Mouse (Mus musculus): ENCODE results near the gene Shroom3. TPM values are rescaled to one million over a fixed set of nuclear protein-coding genes. Genes with fewer than 3 reads are reported as not detected.

The Shroom3 gene
- polyA plus RNA-seq, 1 experiment from 2014 or later = 11.4 TPM

GRCm38 (mm10) chr5:92988769-92989356, 305.6 kb downstream of the Shroom3 start:
- no peak for DNase-seq (ENCODE audit: low spot score)
- H3K9me3 ChIP-seq = no peaks in the 10 kb centered on the region
- H3K36me3 ChIP-seq = no peaks in the 10 kb centered on the region
- peak overlapping the region; percentile 65 for H3K27ac ChIP-seq
- peaks cover 10% of the 10 kb centered on the region for H3K4me1 ChIP-seq
- H3K27me3 ChIP-seq (ENCODE audit: insufficient read depth, poor library complexity, severe bottlenecking) = no peaks in the 10 kb centered on the region
- H3K4me3 ChIP-seq = no peak overlapping the region
- WGBS = 38% methylated on average over 15 of the region's 15 CpGs

DNA sequence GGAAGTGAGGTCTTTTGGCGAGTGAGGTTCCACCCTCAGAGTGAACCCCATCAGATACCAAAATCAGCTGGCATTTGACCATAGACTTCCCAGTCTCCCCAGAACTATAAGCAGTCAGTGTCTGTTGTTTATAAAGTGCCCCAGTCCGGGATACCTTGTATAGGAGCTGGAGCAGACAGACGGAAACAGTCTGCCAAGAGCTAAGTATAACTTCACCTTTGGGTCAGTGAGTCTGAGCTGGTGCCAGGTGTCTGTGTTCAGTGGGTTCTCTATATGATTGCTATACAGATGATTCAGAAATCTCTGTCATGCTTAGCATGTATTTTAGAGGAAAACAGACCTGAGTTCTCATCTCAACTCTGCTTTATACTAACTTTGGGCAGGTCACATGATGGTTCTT, 308.9 kb downstream of the Shroom3 start:
- Histone ChIP-seq H3K9me3 (no peaks in the 10 kb centered on the region), H3K36me3 (no peaks in the 10 kb centered on the region), H3K27me3 (ENCODE audit: insufficient read depth, poor library complexity, severe bottlenecking) (no peaks in the 10 kb centered on the region), H3K4me1 (peaks cover 29% of the 10 kb centered on the region), H3K4me3 (no peak overlapping the region), H3K27ac (no peak overlapping the region)
- 80% methylated on average over 3 of the region's 3 CpGs for WGBS
- DNase-seq (ENCODE audit: low spot score) = no peak

- H3K4me1 ChIP-seq = peaks cover 41% of the 10 kb centered on the region
- H3K27ac ChIP-seq = 0 out of 2 replicates have a peak overlapping the region, but pooled peaks have one; percentile 59
- DNase-seq (ENCODE audit: low spot score) = no peak
- no peaks in the 10 kb centered on the region for H3K9me3 ChIP-seq
- no peaks in the 10 kb centered on the region for H3K27me3 ChIP-seq (ENCODE audit: insufficient read depth, poor library complexity, severe bottlenecking)
- no peak overlapping the region for H3K4me3 ChIP-seq
- no peaks in the 10 kb centered on the region for H3K36me3 ChIP-seq
- WGBS = 73% methylated on average over 6 of the region's 6 CpGs
These were observed 311.1 kb downstream of the Shroom3 start for GRCm38 (mm10) chr5:92994309-92994708.

- peak overlapping the region; percentile 59; the same call in 1 of the 2 replicates for H3K27ac ChIP-seq
- DNase-seq (ENCODE audit: low spot score) = no peak
- no peaks in the 10 kb centered on the region for H3K36me3 ChIP-seq
- H3K9me3 ChIP-seq = no peaks in the 10 kb centered on the region
- H3K4me1 ChIP-seq = peaks cover 42% of the 10 kb centered on the region
- no peak overlapping the region for H3K4me3 ChIP-seq
- WGBS = 81% methylated on average over 2 of the region's 2 CpGs
- no peaks in the 10 kb centered on the region for H3K27me3 ChIP-seq (ENCODE audit: insufficient read depth, poor library complexity, severe bottlenecking)
These were observed 311.6 kb downstream of the Shroom3 start for GRCm38 (mm10) chr5:92994861-92995260.

GRCm38 (mm10) chr5:92997428-92998120, 314.3 kb downstream of the Shroom3 start:
- H3K36me3 ChIP-seq = no peaks in the 10 kb centered on the region
- no peaks in the 10 kb centered on the region for H3K9me3 ChIP-seq
- H3K4me3 ChIP-seq = 0 out of 2 replicates have a peak overlapping the region, but pooled peaks have one; percentile 5
- peak overlapping the region; percentile 88 for H3K27ac ChIP-seq
- DNase-seq (ENCODE audit: low spot score) = peak; percentile 92
- no peaks in the 10 kb centered on the region for H3K27me3 ChIP-seq (ENCODE audit: insufficient read depth, poor library complexity, severe bottlenecking)
- 21% methylated on average over 5 of the region's 5 CpGs for WGBS
- peaks cover 56% of the 10 kb centered on the region for H3K4me1 ChIP-seq

- 52% methylated on average over 5 of the region's 5 CpGs for WGBS
- peaks cover 65% of the 10 kb centered on the region for H3K4me1 ChIP-seq
These were observed 315.3 kb downstream of the Shroom3 start for GRCm38 (mm10) chr5:92998494-92999016.

GRCm38 (mm10) chr5:93000060-93000459, 316.8 kb downstream of the Shroom3 start:
- Histone ChIP-seq H3K27ac (peak overlapping the region; percentile 73; the same call in 1 of the 2 replicates), H3K4me1 (peaks cover 64% of the 10 kb centered on the region), H3K9me3 (no peaks in the 10 kb centered on the region), H3K27me3 (ENCODE audit: insufficient read depth, poor library complexity, severe bottlenecking) (no peaks in the 10 kb centered on the region), H3K4me3 (no peak overlapping the region), H3K36me3 (no peaks in the 10 kb centered on the region)
- 58% methylated on average over 6 of the region's 6 CpGs for WGBS
- DNase-seq (ENCODE audit: low spot score) = peak; percentile 67

More at GRCm38 (mm10) chr5:92998494-92999016, 315.3 kb downstream of the Shroom3 start:
- no peaks in the 10 kb centered on the region for H3K9me3 ChIP-seq
- DNase-seq (ENCODE audit: low spot score) = no peak
- no peaks in the 10 kb centered on the region for H3K27me3 ChIP-seq (ENCODE audit: insufficient read depth, poor library complexity, severe bottlenecking)
- H3K4me3 ChIP-seq = no peak overlapping the region
- H3K27ac ChIP-seq = peak overlapping the region; percentile 88
- no peaks in the 10 kb centered on the region for H3K36me3 ChIP-seq

DNA sequence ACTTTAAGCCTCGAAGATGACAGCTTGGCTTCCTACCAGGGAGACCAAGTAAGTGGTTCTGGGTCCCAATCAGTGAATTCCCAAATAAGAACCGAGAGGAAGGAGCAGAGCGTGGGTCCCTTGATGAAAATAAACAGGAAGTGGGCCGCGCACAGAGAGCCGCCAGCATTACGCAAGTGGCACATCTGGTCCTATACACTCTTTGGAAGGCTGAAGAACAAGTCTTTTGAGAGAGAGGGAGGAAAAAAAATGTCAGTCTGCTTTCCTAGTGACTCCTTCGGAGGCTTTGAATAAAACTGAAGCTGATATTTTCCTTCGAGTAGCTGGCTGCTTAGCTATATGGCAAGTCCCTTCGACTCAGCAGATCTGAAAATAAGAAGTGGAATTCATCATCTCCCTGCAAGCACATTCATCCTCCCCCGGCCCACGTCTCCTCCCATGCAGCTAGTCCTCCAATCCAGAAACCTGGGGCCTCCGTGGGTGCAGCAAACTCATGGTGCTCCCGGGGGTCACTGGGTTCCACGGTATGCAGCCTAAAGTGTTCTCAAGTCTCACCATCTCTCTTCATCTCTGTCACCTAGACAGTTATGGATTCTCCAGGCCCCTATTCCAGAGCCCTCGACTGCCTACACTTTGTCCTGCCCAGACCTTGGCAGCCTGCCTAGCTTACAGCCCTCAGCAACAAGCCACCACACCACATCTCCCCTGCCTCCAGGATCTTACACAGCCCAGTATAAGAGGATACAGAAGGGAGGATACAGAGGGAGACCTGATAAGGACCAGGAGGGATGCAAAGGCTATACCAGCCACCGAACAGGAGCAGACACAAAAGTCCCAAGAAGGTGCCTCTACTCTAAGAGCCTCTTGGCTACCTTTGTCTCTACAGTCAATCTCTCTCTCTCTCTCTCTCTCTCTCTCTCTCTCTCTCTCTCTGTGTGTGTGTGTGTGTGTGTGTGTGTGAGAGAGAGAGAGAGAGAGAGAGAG, 317.8 kb downstream of the Shroom3 start:
- H3K4me3 ChIP-seq = no peak overlapping the region
- peaks cover 70% of the 10 kb centered on the region for H3K4me1 ChIP-seq
- peak overlapping the region; percentile 80 for H3K27ac ChIP-seq
- H3K27me3 ChIP-seq (ENCODE audit: insufficient read depth, poor library complexity, severe bottlenecking) = no peaks in the 10 kb centered on the region
- DNase-seq (ENCODE audit: low spot score) = no peak
- WGBS = 59% methylated on average over 17 of the region's 17 CpGs
- no peaks in the 10 kb centered on the region for H3K9me3 ChIP-seq
- no peaks in the 10 kb centered on the region for H3K36me3 ChIP-seq

GRCm38 (mm10) chr5:93002615-93003014, 319.4 kb downstream of the Shroom3 start:
- no peaks in the 10 kb centered on the region for H3K9me3 ChIP-seq
- WGBS = 95% methylated on average over 2 of the region's 2 CpGs
- H3K4me3 ChIP-seq = no peak overlapping the region
- peak overlapping the region; percentile 32; the same call in 1 of the 2 replicates for H3K27ac ChIP-seq
- no peak for DNase-seq (ENCODE audit: low spot score)
- no peaks in the 10 kb centered on the region for H3K27me3 ChIP-seq (ENCODE audit: insufficient read depth, poor library complexity, severe bottlenecking)
- H3K4me1 ChIP-seq = peaks cover 60% of the 10 kb centered on the region
- H3K36me3 ChIP-seq = no peaks in the 10 kb centered on the region

DNA sequence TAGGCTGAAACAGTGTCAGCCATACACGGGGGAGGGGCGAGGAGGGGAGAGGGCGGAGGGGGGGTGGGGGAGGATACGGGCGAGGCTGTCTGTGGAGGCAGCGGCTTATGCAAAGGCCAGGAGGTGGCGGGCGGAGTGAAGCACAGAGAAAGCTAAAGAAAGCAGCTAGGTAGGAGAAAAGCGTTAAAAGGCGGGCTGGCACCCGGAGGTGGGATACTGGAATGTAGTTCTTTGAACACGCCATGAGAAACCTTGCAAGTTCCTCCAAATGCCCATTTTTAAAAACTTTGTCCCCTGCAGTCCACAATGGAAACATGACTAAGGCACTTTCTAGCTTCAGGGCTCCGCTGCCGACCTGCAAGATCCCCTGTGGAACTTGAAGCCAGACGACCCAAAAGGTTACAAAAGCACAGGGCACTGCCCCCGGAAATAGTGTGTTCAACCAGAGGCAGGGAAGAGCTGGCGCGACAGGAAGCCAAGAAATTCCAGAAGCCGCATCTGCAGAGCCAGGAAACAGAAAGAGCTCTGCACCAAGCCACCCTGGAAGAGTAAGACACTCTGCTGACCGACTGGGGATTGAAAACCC, 322.1 kb downstream of the Shroom3 start:
- DNase-seq (ENCODE audit: low spot score) = peak; percentile 85
- H3K9me3 ChIP-seq = no peaks in the 10 kb centered on the region
- H3K27me3 ChIP-seq (ENCODE audit: insufficient read depth, poor library complexity, severe bottlenecking) = no peaks in the 10 kb centered on the region
- H3K4me1 ChIP-seq = peaks cover 42% of the 10 kb centered on the region
- H3K36me3 ChIP-seq = no peaks in the 10 kb centered on the region
- peak overlapping the region; percentile 51 for H3K4me3 ChIP-seq
- 6% methylated on average over 20 of the region's 20 CpGs for WGBS
- peak overlapping the region; percentile 88 for H3K27ac ChIP-seq

GRCm38 (mm10) chr5:93005815-93006341, 322.6 kb downstream of the Shroom3 start:
- peaks cover 38% of the 10 kb centered on the region for H3K4me1 ChIP-seq
- no peaks in the 10 kb centered on the region for H3K36me3 ChIP-seq
- peak; percentile 81 for DNase-seq (ENCODE audit: low spot score)
- H3K4me3 ChIP-seq = peak overlapping the region; percentile 51
- H3K27me3 ChIP-seq (ENCODE audit: insufficient read depth, poor library complexity, severe bottlenecking) = no peaks in the 10 kb centered on the region
- H3K27ac ChIP-seq = peak overlapping the region; percentile 88
- H3K9me3 ChIP-seq = no peaks in the 10 kb centered on the region
- 31% methylated on average over 14 of the region's 14 CpGs for WGBS

DNA sequence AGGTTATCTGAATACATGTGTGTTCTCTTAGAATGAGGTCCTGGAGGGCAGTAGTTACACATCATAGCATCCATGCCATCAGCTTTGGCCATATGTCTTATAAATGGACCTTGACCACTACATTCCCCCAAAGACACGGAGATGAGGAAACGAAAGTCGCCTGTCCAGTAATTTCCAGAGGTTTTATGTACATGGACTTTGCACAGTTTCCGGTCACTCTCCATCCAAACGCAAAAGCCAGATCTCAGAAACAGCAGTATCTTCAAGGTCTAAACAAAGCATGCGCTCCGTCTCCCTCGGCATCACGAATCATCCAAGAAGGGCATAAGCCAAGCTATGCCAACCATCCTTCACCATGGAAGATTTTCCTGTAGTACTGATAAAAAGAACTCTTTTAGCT, 325.0 kb downstream of the Shroom3 start:
- H3K4me1 ChIP-seq = peaks cover 22% of the 10 kb centered on the region
- DNase-seq (ENCODE audit: low spot score) = no peak
- H3K36me3 ChIP-seq = no peaks in the 10 kb centered on the region
- H3K4me3 ChIP-seq = no peak overlapping the region
- 90% methylated on average over 9 of the region's 9 CpGs for WGBS
- H3K27me3 ChIP-seq (ENCODE audit: insufficient read depth, poor library complexity, severe bottlenecking) = no peaks in the 10 kb centered on the region
- H3K9me3 ChIP-seq = no peaks in the 10 kb centered on the region
- no peak overlapping the region for H3K27ac ChIP-seq
